Mouse (Mus musculus): ENCODE data around the gene Ncapd2.

DNA sequence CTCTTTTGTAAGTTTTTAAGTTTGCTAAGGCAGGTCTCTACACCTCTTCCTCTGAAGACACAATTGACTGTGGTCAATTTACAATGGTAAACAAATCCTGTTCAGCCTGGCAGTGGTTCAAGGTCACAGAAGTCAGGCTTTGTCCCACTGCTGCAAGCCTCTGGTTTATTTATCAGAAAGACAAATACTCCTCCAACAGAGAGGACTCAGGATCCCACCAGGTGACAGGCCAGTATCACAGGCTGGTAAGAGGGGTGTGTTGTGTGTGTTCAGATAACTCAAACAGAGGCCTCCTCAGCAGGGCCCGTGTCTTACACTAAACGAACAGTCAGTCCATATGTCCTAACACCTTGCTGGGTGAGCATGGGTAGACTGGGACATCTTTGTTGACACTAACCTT, 19.0 kb downstream of the Ncapd2 start:
- no peak for TF ChIP-seq CTCF (IDR thresholded peaks at IDR 0.05; ENCODE audit: low read depth)
- no peak for TF ChIP-seq EP300 (IDR thresholded peaks at IDR 0.05; ENCODE audit: low read depth)

Data from liver, embryonic 14.5 days (tissue).